Mouse (Mus musculus) fat pad, adult 2 months (tissue): ENCODE measurements around the gene Utrn.
"Not testable (repeated sequence)": the region's sequence is repeated elsewhere in the genome, so short reads cannot be mapped to it uniquely, and the experiment has no call there.

Experiments used
- DNase-seq: peaks from one replicate; pipeline ENCODE4 v3.0.0-alpha.2; 2011; ENCODE audit warnings: low read depth, low spot score; ENCODE audit errors: extremely low read depth

Gene Utrn

GRCm38 (mm10) chr10:12609896-12610295, 259.3 kb downstream of the Utrn start:
- DNase-seq, result no peak

GRCm38 (mm10) chr10:12608634-12609033, 260.5 kb downstream of the Utrn start:
- DNase-seq, result no peak

- not testable (repeated sequence) for DNase-seq
Measured at GRCm38 (mm10) chr10:12607180-12607579, 262.0 kb downstream of the Utrn start.

- DNase-seq, result no peak
Measured at GRCm38 (mm10) chr10:12595379-12595778, 273.8 kb downstream of the Utrn start.

- no peak for DNase-seq
Measured at GRCm38 (mm10) chr10:12594958-12595357, 274.2 kb downstream of the Utrn start.

- DNase-seq, result no peak
Measured at GRCm38 (mm10) chr10:12593071-12593470, 276.1 kb downstream of the Utrn start.

GRCm38 (mm10) chr10:12591946-12592345, 277.2 kb downstream of the Utrn start:
- no peak for DNase-seq

GRCm38 (mm10) chr10:12588051-12588450, 281.1 kb downstream of the Utrn start:
- no peak for DNase-seq

- no peak for DNase-seq
Measured at GRCm38 (mm10) chr10:12587318-12587717, 281.8 kb downstream of the Utrn start.

GRCm38 (mm10) chr10:12586825-12587224, 282.3 kb downstream of the Utrn start:
- DNase-seq, result no peak

GRCm38 (mm10) chr10:12586200-12586599, 283.0 kb downstream of the Utrn start:
- DNase-seq, result no peak

- DNase-seq, result no peak
Measured at GRCm38 (mm10) chr10:12583473-12583872, 285.7 kb downstream of the Utrn start.

GRCm38 (mm10) chr10:12579048-12579447, 290.1 kb downstream of the Utrn start:
- DNase-seq, result no peak

GRCm38 (mm10) chr10:12575849-12576435, 293.2 kb downstream of the Utrn start:
- no peak for DNase-seq

- DNase-seq, result no peak
Measured at GRCm38 (mm10) chr10:12574760-12575159, 294.4 kb downstream of the Utrn start.

- no peak for DNase-seq
Measured at GRCm38 (mm10) chr10:12573601-12574000, 295.6 kb downstream of the Utrn start.

- no peak for DNase-seq
Measured at GRCm38 (mm10) chr10:12572759-12573158, 296.4 kb downstream of the Utrn start.

GRCm38 (mm10) chr10:12564425-12564824, 304.7 kb downstream of the Utrn start:
- DNase-seq, result no peak

GRCm38 (mm10) chr10:12558810-12559209, 310.4 kb downstream of the Utrn start:
- DNase-seq, result no peak

GRCm38 (mm10) chr10:12554090-12554718, 315.0 kb downstream of the Utrn start:
- no peak for DNase-seq

- no peak for DNase-seq
Measured at GRCm38 (mm10) chr10:12552890-12553278, 316.3 kb downstream of the Utrn start.

GRCm38 (mm10) chr10:12552196-12552889, 316.8 kb downstream of the Utrn start:
- DNase-seq, result no peak
